Mouse (Mus musculus): ENCODE results near the gene Ttll9. TPM values are rescaled to one million over a fixed set of nuclear protein-coding genes. Genes with fewer than 3 reads are reported as not detected.

The Ttll9 gene
- not detected for polyA plus RNA-seq (2014; fragmentation: Illumina TruSeq; extraction: RNeasy Lipid Tissue Mini Kit (QIAGEN cat#74804); ENCODE audit: low read depth, low replicate concordance)

GRCm38 (mm10) chr2:152962091-152962793 is at the start of gene Ttll9:
Ttll9 (plus strand) TSS chr2:152962485.

GRCm38 (mm10) chr2:152933048-152933447 is 29.2 kb upstream of the Ttll9 start, which contains the start of gene Foxs1:
Foxs1 (minus strand) TSS chr2:152933208.

GRCm38 (mm10) chr2:152951065-152951849 is 11.0 kb upstream of the Ttll9 start, which contains the start of gene Dusp15:
Dusp15 (minus strand) TSS chr2:152951698.

GRCm38 (mm10) chr2:153014758-153015593 is 52.7 kb downstream of the Ttll9 start, which contains the start of gene Pdrg1:
Pdrg1 (minus strand) TSS chr2:153015427.

GRCm38 (mm10) chr2:153031126-153032082 is 69.1 kb downstream of the Ttll9 start, which contains the start of gene Xkr7:
Xkr7 (plus strand) TSS chr2:153031852.

Other genes with a start within 250 kb of the Ttll9 start
- 52.4 TPM for gene Id1, start 226.2 kb upstream of the Ttll9 start, polyA plus RNA-seq (2014; fragmentation: Illumina TruSeq; extraction: RNeasy Lipid Tissue Mini Kit (QIAGEN cat#74804); ENCODE audit: low read depth, low replicate concordance)
- not detected for gene Cox4i2, start 208.3 kb upstream of the Ttll9 start, polyA plus RNA-seq (2014; fragmentation: Illumina TruSeq; extraction: RNeasy Lipid Tissue Mini Kit (QIAGEN cat#74804); ENCODE audit: low read depth, low replicate concordance)
- gene Bcl2l1, start 130.8 kb upstream of the Ttll9 start, polyA plus RNA-seq (2014; fragmentation: Illumina TruSeq; extraction: RNeasy Lipid Tissue Mini Kit (QIAGEN cat#74804); ENCODE audit: low read depth, low replicate concordance) = 22.3 TPM
- 9.4 TPM for gene Tpx2, start 114.5 kb upstream of the Ttll9 start, polyA plus RNA-seq (2014; fragmentation: Illumina TruSeq; extraction: RNeasy Lipid Tissue Mini Kit (QIAGEN cat#74804); ENCODE audit: low read depth, low replicate concordance)
- 0.35 TPM for gene Mylk2, start 51.1 kb upstream of the Ttll9 start, polyA plus RNA-seq (2014; fragmentation: Illumina TruSeq; extraction: RNeasy Lipid Tissue Mini Kit (QIAGEN cat#74804); ENCODE audit: low read depth, low replicate concordance)
- not detected for gene Foxs1, start 29.3 kb upstream of the Ttll9 start, polyA plus RNA-seq (2014; fragmentation: Illumina TruSeq; extraction: RNeasy Lipid Tissue Mini Kit (QIAGEN cat#74804); ENCODE audit: low read depth, low replicate concordance)
- gene Dusp15, start 10.8 kb upstream of the Ttll9 start, polyA plus RNA-seq (2014; fragmentation: Illumina TruSeq; extraction: RNeasy Lipid Tissue Mini Kit (QIAGEN cat#74804); ENCODE audit: low read depth, low replicate concordance) = not detected
- gene Pdrg1, start 52.9 kb downstream of the Ttll9 start, polyA plus RNA-seq (2014; fragmentation: Illumina TruSeq; extraction: RNeasy Lipid Tissue Mini Kit (QIAGEN cat#74804); ENCODE audit: low read depth, low replicate concordance) = 141 TPM
- gene Xkr7, start 69.4 kb downstream of the Ttll9 start, polyA plus RNA-seq (2014; fragmentation: Illumina TruSeq; extraction: RNeasy Lipid Tissue Mini Kit (QIAGEN cat#74804); ENCODE audit: low read depth, low replicate concordance) = not detected
- 1.9 TPM for gene Ccm2l, start 103.5 kb downstream of the Ttll9 start, polyA plus RNA-seq (2014; fragmentation: Illumina TruSeq; extraction: RNeasy Lipid Tissue Mini Kit (QIAGEN cat#74804); ENCODE audit: low read depth, low replicate concordance)
- 0.52 TPM for gene Hck, start 146.0 kb downstream of the Ttll9 start, polyA plus RNA-seq (2014; fragmentation: Illumina TruSeq; extraction: RNeasy Lipid Tissue Mini Kit (QIAGEN cat#74804); ENCODE audit: low read depth, low replicate concordance)
- 30.9 TPM for gene Tm9sf4, start 198.8 kb downstream of the Ttll9 start, polyA plus RNA-seq (2014; fragmentation: Illumina TruSeq; extraction: RNeasy Lipid Tissue Mini Kit (QIAGEN cat#74804); ENCODE audit: low read depth, low replicate concordance)